Mouse (Mus musculus) cerebellum, adult 8-10 months (tissue): ENCODE results near the gene Nup54.

Source experiments
- DNase-seq: peaks from one replicate; pipeline ENCODE4 v3.0.0; 2022

Nup54 gene

GRCm38 (mm10) chr5:92372605-92373004, 62.4 kb downstream of the Nup54 start:
- no peak for DNase-seq

DNA sequence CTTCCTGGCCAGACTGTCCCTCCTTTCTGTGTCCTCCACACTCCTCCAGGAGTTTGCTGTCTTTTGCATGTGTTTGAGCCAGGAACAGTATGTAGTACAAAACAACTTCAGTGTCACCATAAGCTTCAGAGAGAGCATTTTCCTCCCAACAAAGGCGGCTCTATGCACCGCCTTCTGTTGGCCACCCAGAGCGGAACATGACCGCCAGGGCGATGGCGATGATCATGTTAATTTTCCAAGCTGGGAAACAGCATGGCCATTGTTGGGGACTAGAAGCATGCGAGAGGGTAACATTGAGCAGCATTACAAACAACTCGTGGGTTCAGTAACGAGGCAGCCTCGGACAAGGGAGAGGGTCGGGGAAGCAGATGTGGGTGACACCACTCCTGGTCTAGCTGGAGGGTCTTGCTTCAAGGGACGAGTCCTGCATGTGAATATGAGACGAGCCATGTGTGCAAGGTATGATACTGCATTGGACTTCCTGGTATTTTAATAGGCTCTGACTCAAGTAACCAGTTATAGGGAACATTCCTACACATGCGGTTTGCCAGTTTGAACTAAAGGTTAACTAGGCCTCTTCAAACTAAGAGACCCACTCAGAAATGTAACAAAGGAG, 63.5 kb downstream of the Nup54 start:
- no peak for DNase-seq

DNA sequence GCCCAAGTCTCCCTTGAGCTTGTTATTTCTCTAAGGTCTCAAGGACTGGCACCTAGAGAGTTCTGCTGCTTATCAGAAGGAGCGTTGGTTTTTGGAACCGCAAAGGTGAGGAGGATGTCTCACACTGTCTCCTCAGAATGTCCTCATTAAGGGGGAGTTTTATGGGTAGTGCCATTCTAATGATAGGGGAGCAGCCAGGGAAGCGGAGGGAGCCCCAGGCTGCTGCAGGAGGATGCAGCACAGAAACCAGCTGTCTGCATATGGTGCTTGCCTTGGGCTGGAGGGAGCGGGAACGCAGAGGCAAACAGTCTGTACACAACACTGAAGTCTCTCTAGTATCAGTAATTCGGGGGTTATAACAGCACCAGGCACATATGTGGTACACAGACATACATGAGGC, 64.1 kb downstream of the Nup54 start:
- DNase-seq = no peak

DNA sequence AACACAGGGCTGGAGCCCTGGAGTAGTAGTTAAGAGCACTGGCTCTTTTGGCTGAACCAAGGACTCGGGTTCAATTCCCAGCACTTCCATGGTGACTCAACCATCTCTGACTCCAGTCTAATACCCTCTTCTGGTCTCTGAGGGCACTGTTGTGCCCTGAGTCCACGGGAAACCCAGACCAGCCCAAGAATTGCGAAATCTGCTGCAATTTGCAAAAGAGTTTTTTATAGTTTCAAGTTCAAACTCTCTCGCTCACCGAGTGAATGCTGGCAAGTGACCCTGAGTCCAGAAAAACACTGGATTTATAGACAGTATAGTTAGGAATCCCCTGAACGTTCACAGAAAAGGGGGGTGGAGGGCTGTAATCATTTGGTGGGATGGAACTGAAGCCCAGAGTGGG, 64.6 kb downstream of the Nup54 start:
- DNase-seq = no peak

GRCm38 (mm10) chr5:92369151-92369994, 65.6 kb downstream of the Nup54 start:
- DNase-seq = peak; percentile 68

- DNase-seq = peak; percentile 58
Observed at GRCm38 (mm10) chr5:92368392-92368791, 66.6 kb downstream of the Nup54 start.

GRCm38 (mm10) chr5:92366565-92366964, 68.5 kb downstream of the Nup54 start:
- no peak for DNase-seq
